Mouse (Mus musculus) ES-Bruce4 (cell line): ENCODE measurements at regions not wholly inside any gene's neighbourhood (a gene's known extent, or its start where the extent isn't known, plus 50 kb on each side); places are given as distances from the start of the nearest gene placed in this dataset.

Source experiments
- CTCF ChIP-seq: IDR thresholded peaks from one replicate; pipeline ENCODE4 v1.8.1; 2011; ENCODE audit warnings: low read depth, low read length
- EP300 ChIP-seq: IDR thresholded peaks from 2 replicates; pipeline ENCODE4 v1.6.1; 2011; ENCODE audit warnings: low read depth, low read length; ENCODE audit not compliant: insufficient read depth
- POLR2A ChIP-seq: IDR thresholded peaks from one replicate; pipeline ENCODE4 v1.8.1; 2011; ENCODE audit warnings: low read length; ENCODE audit not compliant: insufficient read depth

GRCm38 (mm10) chr11:7531847-7532246 is 318.1 kb upstream of the Igfbp3 start:
- TF ChIP-seq CTCF (no peak), POLR2A (no peak), EP300 (peak; percentile 72)
